Mouse (Mus musculus) CH12.LX (cell line): Measurements from ENCODE around the gene Pdhb.

Experiments
- CHD2 ChIP-seq: IDR thresholded peaks from 2 replicates; pipeline ENCODE4 v1.6.1; 2011; ENCODE audit warnings: low read length, improper control_type of control experiment
- CTCF ChIP-seq, 2 experiments: IDR thresholded peaks in 1 of 2; conservative IDR thresholded peaks in 1 of 2; 2 replicates each; pipeline ENCODE4 v1.5.1; 2011 to 2012; ENCODE audit warnings: low read depth in 2 of 2, low read length in 2 of 2, improper control_type of control experiment in 1 of 2, inconsistent platforms in 1 of 2, mild to moderate bottlenecking in 1 of 2, moderate library complexity in 1 of 2
- EP300 ChIP-seq: IDR thresholded peaks from 2 replicates; pipeline ENCODE4 v1.6.1; 2011; ENCODE audit warnings: low read length, improper control_type of control experiment
- ETS1 ChIP-seq: conservative IDR thresholded peaks from 2 replicates; pipeline ENCODE4 v1.6.1; 2012; ENCODE audit warnings: low read depth, mild to moderate bottlenecking, inconsistent platforms, low read length, improper control_type of control experiment, moderate library complexity
- NRF1 ChIP-seq: IDR thresholded peaks from 2 replicates; pipeline ENCODE4 v1.6.1; 2014; ENCODE audit warnings: low read depth, mild to moderate bottlenecking, inconsistent platforms, low read length, improper control_type of control experiment, moderate library complexity
- POLR2A ChIP-seq: IDR thresholded peaks from 2 replicates; pipeline ENCODE4 v1.6.1; 2011; ENCODE audit warnings: low read depth, mild to moderate bottlenecking, improper control_type of control experiment, low read length
- POLR2AphosphoS2 ChIP-seq: IDR thresholded peaks from 2 replicates; pipeline ENCODE4 v1.6.1; 2011; ENCODE audit warnings: low read depth, low read length, improper control_type of control experiment
- SIN3A ChIP-seq: IDR thresholded peaks from 2 replicates; pipeline ENCODE4 v1.6.1; 2012; ENCODE audit warnings: low read length, improper control_type of control experiment, inconsistent platforms

DNA sequence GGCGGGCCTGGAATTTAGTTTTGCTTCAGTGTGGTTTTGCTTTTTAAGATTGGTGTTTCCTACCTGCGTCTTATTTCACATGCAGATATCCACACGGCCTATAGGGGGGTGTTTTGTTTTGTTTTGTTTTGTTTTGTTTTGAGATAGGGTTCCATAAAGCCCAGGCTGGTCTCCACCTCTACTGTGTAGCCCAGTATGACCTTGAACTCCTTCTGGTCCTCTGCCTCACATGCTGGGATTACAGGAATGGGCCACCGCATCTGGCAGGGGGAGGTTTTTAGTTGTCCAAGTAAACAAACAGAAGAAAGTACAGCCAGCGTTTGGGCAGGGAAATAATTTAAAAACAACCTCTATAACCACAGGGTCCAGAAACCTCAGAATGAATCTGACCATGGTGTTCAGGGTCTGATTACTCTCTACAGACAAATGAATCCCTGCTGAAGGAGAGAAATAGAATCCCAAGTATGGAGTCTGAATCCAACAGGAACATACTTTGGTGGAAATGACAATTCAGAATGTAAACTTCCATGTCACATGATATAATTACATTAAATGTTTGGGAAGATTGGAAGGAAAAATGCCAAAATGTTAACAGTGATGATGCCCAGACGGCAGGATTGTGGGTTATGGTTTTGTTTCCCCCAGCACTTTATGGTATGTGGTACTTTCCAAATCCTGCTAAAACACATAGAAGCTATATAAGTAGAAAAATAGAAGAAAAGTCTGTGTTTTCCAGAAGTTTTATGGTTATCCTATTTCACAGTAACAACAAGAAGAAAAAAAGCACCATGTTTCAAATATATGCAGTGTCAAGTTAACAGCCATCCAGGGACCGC, 48.6 kb downstream of the Pdhb start:
- TF ChIP-seq POLR2AphosphoS2 (no peak), CTCF (conservative IDR thresholded peaks at IDR 0.05 in 1 of 2, IDR thresholded peaks at IDR 0.05 in 1 of 2; ENCODE audit: low read depth in 2 of 2, low read length in 2 of 2) (no peak), CHD2 (no peak), ETS1 (no peak), POLR2A (no peak), EP300 (no peak), SIN3A (no peak), NRF1 (no peak)
